Mouse (Mus musculus): ENCODE results near the gene Slc28a1.

Gene Slc28a1

GRCm38 (mm10) chr7:81213347-81214152, 99.0 kb downstream of the Slc28a1 start, which contains the start of gene Pde8a:
Gene Pde8a (plus strand): TSS chr7:81213596.
- DNase-seq (ENCODE audit: low spot score), result no peak

- no peak for DNase-seq (ENCODE audit: low spot score)
Measured at GRCm38 (mm10) chr7:81214153-81214907, 99.7 kb downstream of the Slc28a1 start.

- DNase-seq (ENCODE audit: low spot score), result no peak
Measured at GRCm38 (mm10) chr7:81215950-81216349, 101.4 kb downstream of the Slc28a1 start.

GRCm38 (mm10) chr7:81219321-81219720, 104.7 kb downstream of the Slc28a1 start:
- no peak for DNase-seq (ENCODE audit: low spot score)
